Mouse (Mus musculus) intestine, embryonic 16.5 days (tissue): ENCODE measurements around the gene Bmpr1a. TPM values are rescaled to one million over a fixed set of nuclear protein-coding genes. Genes with fewer than 3 reads are reported as not detected.

ENCODE experiments used
- ATAC-seq: fragments of 200-750 bp; cut with Nextera tagmentation; 2 replicates; pipeline ENCODE4 v1.8.0; 2017; ENCODE audit warnings: moderate TSS enrichment, moderate library complexity
- H3K27ac ChIP-seq: fragments of 300-500 bp; sonication (generic); 2 replicates; pipeline ENCODE4 v1.5.1; 2014; ENCODE audit warnings: mild to moderate bottlenecking, low read length
- H3K27me3 ChIP-seq: fragments of 300-500 bp; sonication (generic); replicated peaks from 2 replicates; pipeline ENCODE4 v1.6.1; 2014; ENCODE audit warnings: low read length, control low read depth, mixed read lengths; ENCODE audit not compliant: control insufficient read depth, insufficient read depth
- H3K36me3 ChIP-seq: fragments of 300-500 bp; sonication (generic); 2 replicates; pipeline ENCODE4 v1.6.1; 2014; ENCODE audit warnings: low read length, control low read depth; ENCODE audit not compliant: control insufficient read depth, insufficient read depth
- H3K4me1 ChIP-seq: fragments of 300-500 bp; sonication (generic); 2 replicates; pipeline ENCODE4 v1.6.1; 2014; ENCODE audit warnings: low read length, control low read depth, mixed read lengths; ENCODE audit not compliant: control insufficient read depth, insufficient read depth
- H3K4me2 ChIP-seq: fragments of 300-500 bp; sonication (generic); 2 replicates; pipeline ENCODE4 v1.6.1; 2014; ENCODE audit warnings: low read depth, low read length, control low read depth
- H3K4me3 ChIP-seq: fragments of 300-500 bp; sonication (generic); 2 replicates; pipeline ENCODE4 v1.5.1; 2014; ENCODE audit warnings: mild to moderate bottlenecking, low read length
- H3K9ac ChIP-seq: fragments of 300-500 bp; sonication (generic); 2 replicates; pipeline ENCODE4 v1.6.1; 2014; ENCODE audit warnings: low read depth, low read length
- H3K9me3 ChIP-seq: fragments of 300-500 bp; sonication (generic); 2 replicates; pipeline ENCODE4 v1.6.1; 2016; ENCODE audit warnings: low read length, control low read depth; ENCODE audit not compliant: control insufficient read depth
- WGBS: fragments of 180-500 bp; shearing (Covaris S2); extraction: QIAGEN DNeasy Blood & Tissue Kit; methylation state at CpG from one replicate; pipeline ENCODE4 v1.1.7; 2014; 5-methylcytosine and 5-hydroxymethylcytosine counted together
- polyA plus RNA-seq: library from polyadenylated mRNA; unstranded; fragments of >200 nt; fragmentation: Nextera tagmentation; extraction: Ambion mirVana; gene quantifications from 2 replicates; pipeline ENCODE4 v1.2.1, GENCODE M21; 2015

Bmpr1a gene
- polyA plus RNA-seq, 1 experiment from 2014 or later, result 11.0 TPM

GRCm38 (mm10) chr14:34535883-34536282 is 32.7 kb upstream of the Bmpr1a start:
- Histone ChIP-seq H3K36me3 (no peaks in the 10 kb centered on the region), H3K4me2 (no peak overlapping the region), H3K4me3 (no peak overlapping the region), H3K9me3 (no peaks in the 10 kb centered on the region), H3K9ac (no peak overlapping the region), H3K4me1 (no peaks in the 10 kb centered on the region; the same call in 1 of the 2 replicates), H3K27ac (no peak overlapping the region), H3K27me3 (no peaks in the 10 kb centered on the region)
- 42% methylated on average over 4 of the region's 4 CpGs for whole genome bisulfite sequencing
- ATAC-seq, result peak; percentile 84

GRCm38 (mm10) chr14:34533537-34533936 is 30.4 kb upstream of the Bmpr1a start:
- Histone ChIP-seq H3K4me3 (no peak overlapping the region), H3K27me3 (0 out of 2 replicates have a peak, but pooled peaks cover 8% of the 10 kb centered on the region), H3K4me2 (no peak overlapping the region), H3K27ac (no peak overlapping the region), H3K4me1 (no peaks in the 10 kb centered on the region; the same call in 1 of the 2 replicates), H3K9ac (no peak overlapping the region), H3K9me3 (no peaks in the 10 kb centered on the region; the same call in 1 of the 2 replicates), H3K36me3 (no peaks in the 10 kb centered on the region)
- ATAC-seq, result no peak
- 79% methylated on average over 5 of the region's 5 CpGs for WGBS

DNA sequence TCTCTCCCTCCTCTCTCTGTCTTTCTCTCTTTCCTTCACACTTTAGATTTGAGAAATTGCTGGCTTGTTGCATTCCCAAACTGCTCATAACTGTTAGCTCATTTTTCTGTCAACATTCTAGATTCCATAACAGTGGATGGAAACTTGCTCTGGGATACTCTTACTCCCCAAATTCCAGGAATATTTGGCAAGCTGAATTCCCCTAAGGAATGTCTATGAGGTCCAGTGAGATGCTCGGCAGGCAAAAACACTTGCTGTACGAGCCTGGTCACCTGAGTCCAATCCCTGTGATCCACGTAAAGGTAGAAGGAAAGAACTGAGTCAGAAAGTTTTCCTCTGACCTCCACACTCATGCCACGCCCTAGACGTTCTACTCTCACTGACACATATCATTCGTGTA is 29.4 kb upstream of the Bmpr1a start:
- no peaks in the 10 kb centered on the region for H3K36me3 ChIP-seq
- no peak overlapping the region for H3K4me2 ChIP-seq
- no peaks in the 10 kb centered on the region; the same call in 1 of the 2 replicates for H3K4me1 ChIP-seq
- no peak for ATAC-seq
- H3K27ac ChIP-seq, result no peak overlapping the region
- WGBS, result 60% methylated on average over 6 of the region's 6 CpGs
- no peak overlapping the region for H3K4me3 ChIP-seq
- H3K27me3 ChIP-seq, result peaks cover 15% of the 10 kb centered on the region
- H3K9ac ChIP-seq, result no peak overlapping the region
- no peaks in the 10 kb centered on the region; the same call in 1 of the 2 replicates for H3K9me3 ChIP-seq

DNA sequence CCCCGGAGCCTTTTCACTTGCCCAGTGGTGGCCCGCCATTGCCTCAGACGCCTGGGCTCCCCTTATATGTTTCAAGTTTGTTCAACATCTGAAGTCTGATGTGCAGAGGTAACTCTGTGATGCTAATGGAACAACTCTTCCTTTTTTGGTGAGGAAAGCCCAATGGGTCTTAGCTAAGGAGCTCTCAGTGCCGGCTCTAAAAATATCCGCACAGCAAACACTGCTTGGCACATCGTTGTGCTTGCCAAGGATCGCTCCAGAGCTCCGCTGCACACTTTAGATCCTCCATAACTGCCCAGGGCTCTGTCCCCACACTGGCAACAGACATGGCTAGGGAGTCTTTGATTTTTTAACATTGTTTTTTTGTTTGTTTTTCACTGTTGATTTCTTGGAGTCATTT is 25.7 kb upstream of the Bmpr1a start:
- H3K27me3 ChIP-seq, result peaks cover 15% of the 10 kb centered on the region
- H3K4me2 ChIP-seq, result no peak overlapping the region
- no peak; the same call in 1 of the 2 replicates for ATAC-seq
- WGBS, result 71% methylated on average over 8 of the region's 8 CpGs
- peak overlapping the region; percentile 74 for H3K27ac ChIP-seq
- H3K36me3 ChIP-seq, result no peaks in the 10 kb centered on the region
- no peaks in the 10 kb centered on the region for H3K4me1 ChIP-seq
- no peak overlapping the region for H3K4me3 ChIP-seq
- no peaks in the 10 kb centered on the region; the same call in 1 of the 2 replicates for H3K9me3 ChIP-seq
- H3K9ac ChIP-seq, result no peak overlapping the region

DNA sequence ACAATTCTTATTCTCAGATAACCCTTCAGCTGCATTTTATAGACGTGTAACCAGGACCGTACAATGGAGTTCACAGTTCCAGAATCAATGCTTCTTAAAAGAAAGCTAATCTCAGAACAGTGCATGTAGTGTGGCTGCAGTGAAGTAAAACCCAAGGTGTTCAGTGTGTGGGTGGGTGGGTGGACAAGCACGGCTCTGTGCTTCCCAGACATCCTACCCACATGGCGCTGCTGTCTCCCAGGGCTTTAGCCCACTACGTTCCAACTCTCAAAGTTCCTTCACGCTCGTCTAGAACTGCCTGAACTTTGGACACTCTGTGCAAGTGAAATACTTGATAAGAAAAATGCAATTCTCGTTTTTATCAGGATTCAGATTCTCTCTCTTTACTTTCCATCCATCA is 19.6 kb upstream of the Bmpr1a start, which contains the start of gene 9230112D13Rik:
9230112D13Rik (minus strand) TSS at position 101 of the 400 bp plus-strand sequence.
- Histone ChIP-seq H3K9ac (no peak within 1 kb of the TSS), H3K9me3 (no peaks in the 10 kb centered on the region), H3K27ac (no peak within 1 kb of the TSS), H3K4me1 (no peaks in the 10 kb centered on the region), H3K36me3 (no peaks in the 10 kb centered on the region), H3K27me3 (peaks cover under 1% of the 10 kb centered on the region; the same call in 1 of the 2 replicates), H3K4me3 (no peak within 1 kb of the TSS), H3K4me2 (no peak within 1 kb of the TSS)
- no peak for ATAC-seq
- WGBS, result 68% methylated on average over 8 of the region's 8 CpGs

- H3K4me2 ChIP-seq, result no peak overlapping the region
- no peaks in the 10 kb centered on the region for H3K9me3 ChIP-seq
- no peak overlapping the region for H3K27ac ChIP-seq
- H3K9ac ChIP-seq, result no peak overlapping the region
- no peaks in the 10 kb centered on the region for H3K36me3 ChIP-seq
- no peak overlapping the region for H3K4me3 ChIP-seq
- WGBS, result 86% methylated on average over 8 of the region's 8 CpGs
- ATAC-seq, result no peak
- H3K4me1 ChIP-seq, result no peaks in the 10 kb centered on the region
- 0 out of 2 replicates have a peak, but pooled peaks cover 2% of the 10 kb centered on the region for H3K27me3 ChIP-seq
These were observed 14.9 kb upstream of the Bmpr1a start for GRCm38 (mm10) chr14:34517959-34518544.

DNA sequence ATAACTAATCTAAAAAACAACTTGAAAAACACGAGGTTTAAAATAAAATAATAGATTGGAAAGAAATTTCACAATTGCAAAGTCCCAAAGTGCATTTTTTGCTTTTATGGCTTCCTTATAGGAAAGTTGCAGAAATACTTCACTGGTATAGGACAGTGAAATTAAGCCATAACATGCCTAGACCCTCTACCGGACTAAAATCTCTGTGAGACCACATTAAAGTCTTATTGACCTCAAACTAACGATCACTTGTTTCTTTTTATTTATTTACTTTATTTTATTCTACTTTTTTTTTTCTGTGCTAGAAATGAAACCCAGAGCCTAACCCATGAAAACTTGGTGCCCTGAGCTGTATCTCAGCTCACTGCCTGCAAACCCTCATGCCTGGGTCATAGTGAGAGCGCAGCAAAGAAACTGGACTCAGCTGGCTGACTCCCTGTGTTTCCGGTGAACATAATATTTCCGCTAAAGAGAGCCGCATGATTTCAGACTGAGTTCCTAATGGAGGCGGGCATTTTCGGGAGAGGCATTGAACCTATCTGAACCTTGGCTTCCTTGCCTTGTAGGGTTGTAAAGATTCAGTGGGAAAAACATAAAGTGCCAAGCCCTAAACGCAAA is 13.9 kb upstream of the Bmpr1a start:
- ATAC-seq, result no peak
- Histone ChIP-seq H3K9me3 (no peaks in the 10 kb centered on the region), H3K4me2 (no peak overlapping the region), H3K9ac (no peak overlapping the region), H3K36me3 (no peaks in the 10 kb centered on the region), H3K4me3 (no peak overlapping the region), H3K4me1 (no peaks in the 10 kb centered on the region; the same call in 1 of the 2 replicates), H3K27ac (no peak overlapping the region), H3K27me3 (0 out of 2 replicates have a peak, but pooled peaks cover 2% of the 10 kb centered on the region)
- 86% methylated on average over 10 of the region's 10 CpGs for WGBS

DNA sequence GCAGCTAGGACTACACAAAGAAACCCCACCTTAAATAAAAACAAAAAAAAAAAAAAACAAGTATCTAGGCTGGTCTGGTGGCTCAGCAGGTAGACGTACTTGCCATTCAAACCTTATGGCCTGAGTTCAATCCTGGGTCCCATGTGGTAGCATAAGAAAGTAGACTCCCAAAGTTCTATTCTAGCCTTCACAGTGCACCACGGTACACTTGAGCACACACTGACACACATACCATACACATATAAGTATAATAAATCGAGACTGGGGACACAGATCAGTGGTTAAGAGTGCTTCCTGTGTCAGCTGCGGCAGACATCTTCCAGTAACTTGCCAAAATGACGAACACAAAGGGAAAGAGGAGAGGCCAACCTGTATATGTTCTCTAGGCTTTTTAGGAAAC is 12.7 kb upstream of the Bmpr1a start:
- Histone ChIP-seq H3K27me3 (0 out of 2 replicates have a peak, but pooled peaks cover 2% of the 10 kb centered on the region), H3K36me3 (no peaks in the 10 kb centered on the region), H3K27ac (no peak overlapping the region), H3K4me3 (no peak overlapping the region), H3K9me3 (no peaks in the 10 kb centered on the region), H3K4me1 (no peaks in the 10 kb centered on the region; the same call in 1 of the 2 replicates), H3K4me2 (no peak overlapping the region), H3K9ac (no peak overlapping the region)
- no peak for ATAC-seq
- 78% methylated on average over 5 of the region's 5 CpGs for WGBS

GRCm38 (mm10) chr14:34514120-34514519 is 11.0 kb upstream of the Bmpr1a start:
- Histone ChIP-seq H3K4me2 (no peak overlapping the region), H3K27me3 (0 out of 2 replicates have a peak, but pooled peaks cover 2% of the 10 kb centered on the region), H3K9ac (no peak overlapping the region), H3K36me3 (no peaks in the 10 kb centered on the region), H3K9me3 (no peaks in the 10 kb centered on the region), H3K4me1 (no peaks in the 10 kb centered on the region; the same call in 1 of the 2 replicates), H3K4me3 (no peak overlapping the region), H3K27ac (no peak overlapping the region)
- 55% methylated on average over 6 of the region's 6 CpGs for WGBS
- ATAC-seq, result no peak
